Mouse (Mus musculus) embryo, embryonic 9.5 days (tissue): ENCODE data around the gene Prss12.
A peak's percentile ranks its signal among the peaks of the same experiment; 100 is the strongest.
"Not testable (repeated sequence)": the region's sequence is repeated elsewhere in the genome, so short reads cannot be mapped to it uniquely, and the experiment has no call there.

Source experiments
- DNase-seq: peaks from one replicate; pipeline ENCODE4 v3.0.0-alpha.2; 2017; ENCODE audit errors: extremely low spot score

Gene Prss12

GRCm38 (mm10) chr3:123476833-123477232 lies 30.1 kb downstream of the Prss12 start:
- DNase-seq = no peak

GRCm38 (mm10) chr3:123481266-123481665 lies 34.6 kb downstream of the Prss12 start:
- no peak for DNase-seq

- DNase-seq = no peak
Observed at GRCm38 (mm10) chr3:123491814-123492213, 45.1 kb downstream of the Prss12 start.

DNA sequence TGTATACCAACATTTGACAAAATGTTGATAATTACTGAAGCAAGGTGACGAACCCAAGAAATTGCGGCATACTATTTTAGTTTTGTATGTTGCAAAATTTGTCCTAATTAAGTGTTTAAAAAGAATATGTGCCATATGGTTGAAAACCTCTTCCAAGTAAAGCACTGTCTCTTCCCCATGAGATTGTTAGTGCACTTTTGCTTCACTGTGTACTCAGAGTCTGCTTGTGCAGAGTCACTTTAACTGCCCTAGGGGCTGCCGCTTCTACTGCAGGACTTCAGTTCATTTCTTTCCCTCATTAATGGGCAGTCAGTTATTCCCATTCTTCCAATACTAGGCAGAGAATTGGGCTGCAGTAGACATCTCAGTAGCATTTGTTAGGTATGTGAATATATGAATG lies 46.5 kb downstream of the Prss12 start:
- no peak for DNase-seq

- DNase-seq = no peak
Observed at GRCm38 (mm10) chr3:123495088-123495487, 48.4 kb downstream of the Prss12 start.

GRCm38 (mm10) chr3:123498787-123499186 lies 52.1 kb downstream of the Prss12 start:
- DNase-seq = no peak

DNA sequence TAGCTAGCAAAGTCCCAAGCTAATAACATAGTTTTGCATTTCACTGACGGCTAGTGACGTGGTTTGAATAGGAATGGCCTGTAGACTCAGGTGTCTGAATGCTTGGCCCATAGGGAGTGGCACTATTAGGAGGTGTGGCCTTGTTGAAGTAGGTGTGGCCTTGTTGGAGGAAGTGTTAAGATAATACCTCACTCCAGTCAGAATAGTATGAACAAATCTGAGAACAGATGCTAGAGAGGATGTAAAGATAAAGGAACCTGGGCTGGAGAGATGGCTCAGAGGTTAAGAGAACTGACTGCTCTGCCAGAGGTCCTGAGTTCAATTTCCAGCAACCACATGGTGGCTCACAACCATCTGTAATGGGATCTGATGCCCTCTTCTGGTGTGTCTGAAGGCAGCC lies 55.1 kb downstream of the Prss12 start:
- not testable (repeated sequence) for DNase-seq

DNA sequence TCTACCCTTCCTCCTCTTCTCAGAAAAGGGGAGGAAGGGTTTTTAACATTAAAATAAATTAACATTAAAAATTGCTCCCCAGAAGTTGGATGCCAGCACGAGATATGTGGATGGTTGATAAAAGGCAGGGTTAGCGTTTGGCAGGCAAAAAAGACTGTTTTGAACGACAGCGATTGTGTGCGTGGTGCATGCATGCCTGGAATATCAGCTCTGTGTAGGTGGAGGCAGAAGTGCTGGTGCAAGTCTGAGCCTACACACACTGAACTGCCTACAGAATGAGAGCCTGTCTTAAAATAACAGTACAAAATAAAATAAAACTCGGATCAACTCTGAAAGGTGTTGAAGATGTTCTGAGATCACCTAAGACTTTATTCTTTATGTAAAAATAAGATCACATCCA lies 57.2 kb downstream of the Prss12 start:
- DNase-seq = no peak

DNA sequence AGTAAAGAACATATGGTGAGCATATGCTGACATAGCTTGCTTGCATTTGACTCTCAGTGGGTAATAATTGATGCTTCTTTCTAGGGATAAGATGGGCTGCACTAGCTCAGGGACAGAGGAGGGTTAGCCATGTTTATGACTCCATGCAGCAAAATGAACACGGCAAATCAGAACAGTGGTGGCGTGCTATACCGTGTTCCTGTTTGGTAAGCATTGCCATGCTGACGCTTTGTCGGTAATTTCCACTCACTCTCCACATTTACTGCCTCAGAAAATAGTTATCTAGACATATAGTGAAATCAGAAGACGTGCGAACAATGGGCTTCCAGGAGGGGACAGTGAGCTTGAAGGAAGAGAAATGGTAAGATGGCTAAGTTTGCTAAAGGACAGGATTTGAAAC lies 58.1 kb downstream of the Prss12 start:
- DNase-seq = no peak

DNA sequence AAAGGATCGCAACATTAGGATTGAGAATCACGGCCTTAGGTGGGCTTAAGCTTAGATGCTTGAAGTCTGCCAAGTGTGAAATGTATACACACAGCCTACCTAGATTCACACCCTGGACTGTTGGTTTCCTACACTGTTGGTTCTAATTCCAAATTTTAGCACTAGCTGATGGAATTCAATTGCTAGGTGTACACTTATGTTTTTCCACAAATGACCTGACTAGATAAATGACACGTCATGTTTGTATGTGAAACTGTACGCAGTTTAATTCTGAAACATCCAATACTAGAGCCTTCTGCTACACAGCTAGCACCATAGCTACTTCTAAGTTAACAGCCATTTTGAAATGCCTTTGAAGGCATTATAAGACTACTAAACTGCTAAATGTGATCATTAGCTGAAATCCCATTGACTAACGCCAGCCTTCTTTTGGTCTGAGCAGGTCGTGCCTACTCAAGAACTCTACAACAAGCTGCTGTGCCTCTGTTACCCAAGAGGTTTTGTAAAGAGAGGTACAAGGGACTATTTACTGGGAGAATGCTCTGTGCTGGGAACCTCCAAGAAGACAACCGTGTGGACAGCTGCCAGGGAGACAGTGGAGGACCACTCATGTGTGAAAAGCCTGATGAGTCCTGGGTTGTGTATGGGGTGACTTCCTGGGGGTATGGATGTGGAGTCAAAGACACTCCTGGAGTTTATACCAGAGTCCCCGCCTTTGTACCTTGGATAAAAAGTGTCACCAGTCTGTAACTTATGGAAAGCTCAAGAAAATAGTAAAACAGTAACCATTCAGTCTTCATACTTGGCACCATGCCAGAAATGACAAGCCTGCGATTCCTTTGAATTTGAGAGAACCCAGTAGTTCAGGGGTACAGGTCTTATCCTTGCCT lies 59.3 kb downstream of the Prss12 start:
- peak; percentile 61 for DNase-seq

DNA sequence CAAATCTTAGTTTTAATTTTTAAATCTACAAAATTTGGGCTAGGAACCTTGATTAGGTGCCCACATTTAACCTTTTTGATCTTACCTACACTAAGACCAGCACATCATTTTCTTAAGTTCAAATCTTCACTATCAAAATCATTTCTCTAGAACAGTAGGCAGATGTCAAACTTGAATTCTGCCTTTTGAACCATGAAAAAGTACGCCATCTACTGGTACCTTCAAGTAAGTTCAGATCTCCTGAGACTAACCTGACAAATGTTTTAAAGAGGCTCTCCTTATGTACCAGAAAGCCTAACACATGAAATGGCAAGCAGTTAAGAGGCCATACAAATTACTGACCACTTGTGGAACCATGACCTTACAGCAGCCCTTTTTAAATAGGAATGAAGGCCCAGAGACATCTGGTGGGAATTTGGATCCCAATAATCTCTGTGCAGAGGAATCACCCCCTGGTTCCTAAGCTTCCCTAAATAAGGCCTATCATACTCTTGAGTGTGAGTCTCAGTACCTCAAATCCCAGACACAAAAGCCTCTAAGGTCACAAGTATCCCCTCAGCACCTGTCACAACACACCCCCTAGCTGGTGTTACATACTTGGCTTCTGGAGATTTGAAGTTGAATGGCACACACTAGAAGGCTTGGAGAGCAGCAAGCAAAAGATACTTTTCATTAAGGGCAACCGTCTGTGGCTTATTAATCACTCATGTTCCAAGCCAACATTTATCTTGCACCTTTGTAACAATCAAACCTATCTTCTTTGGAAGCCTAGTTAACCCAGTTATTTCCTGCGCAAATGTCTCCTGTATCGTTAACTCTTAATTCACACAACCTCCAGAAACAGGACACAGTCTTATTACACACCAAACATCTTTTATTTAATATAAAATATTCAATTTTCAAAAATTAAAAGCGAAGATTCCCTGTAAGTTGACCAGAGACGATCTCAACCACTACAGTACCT lies 60.3 kb downstream of the Prss12 start:
- DNase-seq = peak; percentile 34

- DNase-seq = no peak
Observed at GRCm38 (mm10) chr3:123507663-123508055, 60.9 kb downstream of the Prss12 start.

- DNase-seq = peak; percentile 100
Observed at GRCm38 (mm10) chr3:123508056-123508674, 61.5 kb downstream of the Prss12 start.

DNA sequence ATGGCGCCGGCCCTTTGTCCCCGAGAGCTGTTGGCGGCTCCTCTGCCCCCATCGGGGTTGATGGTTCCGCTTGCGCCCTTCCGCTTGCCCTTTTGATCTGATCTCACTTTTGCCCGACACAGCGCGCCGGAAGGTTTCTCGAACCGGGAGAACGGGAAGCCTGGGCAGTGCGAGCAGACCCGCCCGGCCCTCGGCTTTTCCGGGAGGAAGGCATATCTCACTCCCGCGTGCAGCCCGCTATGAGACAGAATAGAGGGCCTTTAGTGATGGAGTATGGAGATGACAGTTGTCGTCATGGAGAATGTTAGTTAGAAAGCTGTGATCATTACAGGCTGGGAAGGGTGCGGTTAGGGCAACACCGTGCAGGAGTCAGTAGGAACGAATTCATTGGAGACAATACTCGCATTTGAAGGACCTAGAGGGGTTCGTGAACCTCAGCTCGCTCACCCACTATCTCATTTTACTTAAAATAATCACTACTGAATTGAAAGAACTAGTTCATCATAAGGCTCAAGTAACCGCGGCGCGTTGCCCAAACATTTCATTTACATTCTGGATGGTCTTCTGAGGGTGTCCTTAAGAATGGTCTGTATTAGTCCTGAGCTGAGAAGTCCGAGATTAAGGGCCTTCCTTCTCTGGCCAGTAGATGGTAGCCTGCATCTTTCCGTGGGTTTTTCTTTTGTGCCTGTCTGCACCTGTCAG lies 62.1 kb downstream of the Prss12 start:
- peak; percentile 66 for DNase-seq

DNA sequence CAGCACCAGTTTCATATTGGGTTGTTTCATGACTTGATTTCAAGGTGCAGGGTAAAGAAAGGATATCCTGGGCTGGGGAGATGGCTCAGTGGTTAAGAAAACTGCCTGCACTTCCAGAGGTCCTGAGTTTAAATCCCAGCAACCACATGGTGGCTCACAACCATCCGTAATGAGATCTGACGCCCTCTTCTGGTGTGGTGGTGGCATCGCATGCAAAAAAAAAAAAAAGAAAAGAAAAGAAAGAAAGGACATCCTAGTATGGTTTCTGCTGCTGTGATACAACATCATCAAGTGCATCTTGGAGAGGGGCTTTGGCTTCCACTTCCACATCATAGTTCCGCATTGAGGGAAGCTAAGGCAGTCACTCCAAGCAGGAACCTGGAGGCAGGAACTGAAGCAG lies 65.1 kb downstream of the Prss12 start:
- no peak for DNase-seq

DNA sequence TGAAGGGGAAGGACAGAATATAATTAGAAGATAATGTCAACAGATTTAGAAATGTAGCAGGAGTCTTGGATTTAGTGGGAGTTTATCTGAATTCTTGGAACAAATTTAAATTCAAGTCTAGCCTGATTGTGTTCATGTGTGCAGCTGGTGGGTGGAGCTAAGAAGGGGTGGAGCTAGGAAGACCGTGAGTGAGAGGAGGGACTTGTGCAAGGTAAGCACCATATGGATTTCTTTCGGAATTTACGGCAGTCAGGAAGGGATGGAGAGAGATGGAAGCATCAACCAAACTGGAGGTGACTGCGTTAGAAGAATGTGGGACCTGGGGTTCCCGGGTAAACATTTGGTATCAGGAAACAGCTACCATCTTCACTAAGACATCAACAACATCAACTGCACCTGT lies 68.2 kb downstream of the Prss12 start:
- DNase-seq = no peak

DNA sequence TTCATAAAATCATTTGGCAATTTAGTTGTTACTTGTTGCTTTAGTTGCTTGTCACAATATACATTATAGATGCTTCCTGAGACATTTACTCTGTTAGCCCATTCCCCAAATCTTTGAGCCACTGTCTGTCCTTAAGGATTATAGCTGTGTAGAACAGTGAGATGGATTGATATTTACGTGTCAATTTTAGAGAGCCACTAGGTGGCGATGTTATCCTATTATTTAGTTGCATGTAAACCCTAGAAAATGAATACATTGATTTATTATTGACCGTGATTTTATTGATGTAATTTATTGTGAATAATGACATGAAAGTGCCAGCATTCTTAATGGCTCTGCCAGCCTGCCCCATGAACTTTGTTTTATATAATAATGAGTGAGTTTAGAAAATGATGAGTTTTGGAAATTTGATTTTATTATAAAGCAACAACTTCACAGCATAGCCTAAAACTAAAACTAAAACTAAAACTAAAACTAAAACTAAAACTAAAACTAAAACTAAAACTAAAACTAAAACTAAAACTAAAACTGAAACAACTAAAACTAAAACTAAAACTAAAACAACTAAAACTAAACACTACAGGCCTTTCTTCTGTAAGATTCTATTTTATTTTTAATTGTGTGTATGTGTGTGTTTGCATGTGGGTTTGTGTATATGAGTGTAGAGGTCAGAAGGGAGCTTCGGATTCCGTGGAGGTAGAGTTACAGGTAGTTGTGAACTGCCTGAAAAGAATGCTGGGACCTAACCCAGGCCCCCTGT lies 69.1 kb downstream of the Prss12 start:
- DNase-seq = peak; percentile 42

DNA sequence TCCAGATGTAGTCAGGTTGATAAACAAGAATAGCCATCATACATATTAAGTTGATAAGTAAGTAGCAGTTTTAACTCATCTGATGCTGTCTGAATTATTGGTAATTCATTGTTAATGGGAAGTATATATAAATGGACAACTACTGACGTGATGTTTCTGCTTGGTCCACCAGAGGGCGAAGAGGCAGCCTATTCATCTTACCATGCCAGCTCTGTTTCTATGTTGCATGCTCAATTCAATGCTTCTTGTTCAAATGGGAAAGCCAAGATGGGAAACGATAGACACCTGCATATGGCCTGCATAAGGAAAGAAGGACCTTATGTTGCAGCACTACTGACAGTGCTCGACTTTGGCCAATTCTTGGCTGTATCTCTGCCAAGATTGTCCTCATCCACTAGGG lies 70.1 kb downstream of the Prss12 start:
- DNase-seq = no peak

DNA sequence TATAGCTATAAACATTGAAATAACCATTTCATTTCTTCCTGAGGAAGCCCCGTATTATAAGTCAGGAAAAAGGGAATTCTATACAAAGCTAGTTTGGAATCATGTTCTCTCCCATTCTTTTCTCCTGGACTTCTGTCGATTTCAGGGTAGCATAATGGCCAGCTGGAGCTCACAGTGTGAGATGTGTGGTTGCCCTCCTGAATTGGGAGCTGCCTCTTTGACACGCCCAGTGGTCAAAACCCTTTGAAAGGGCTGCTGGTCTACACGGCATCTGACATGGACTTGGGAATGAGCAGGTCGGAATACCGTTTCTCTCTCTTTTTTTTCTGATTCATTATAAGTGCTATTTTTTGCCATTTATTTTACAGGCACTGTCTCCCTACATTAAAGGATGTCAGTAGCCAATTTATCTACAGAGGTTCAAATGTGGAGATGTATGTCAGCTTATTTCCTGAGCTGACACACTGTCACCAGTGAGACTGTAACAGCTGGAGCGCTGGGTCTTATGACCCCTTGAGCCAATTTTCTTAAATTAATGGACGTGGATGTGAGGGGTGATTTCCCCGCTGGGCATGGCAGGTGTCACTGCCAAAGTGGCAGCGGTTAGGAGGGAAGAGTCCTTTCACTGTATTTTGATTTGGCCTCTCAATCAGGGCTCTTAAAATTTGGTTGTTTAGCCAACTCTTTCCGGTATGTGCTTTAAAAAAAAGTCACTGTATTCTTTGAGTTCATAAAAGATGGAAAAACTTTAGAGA lies 79.8 kb downstream of the Prss12 start:
- no peak for DNase-seq
